Mouse (Mus musculus) erythroblast, embryonic 14.5 days (primary cell): ENCODE measurements around the gene Sh3pxd2a. TPM values are rescaled to one million over a fixed set of nuclear protein-coding genes. Genes with fewer than 3 reads are reported as not detected.

Source experiments
- H3K27me3 ChIP-seq: 2 replicates; pipeline ENCODE4 v1.6.1; 2012; ENCODE audit warnings: inconsistent platforms; ENCODE audit not compliant: control insufficient read depth
- H3K36me3 ChIP-seq: 2 replicates; pipeline ENCODE4 v1.6.1; 2012; ENCODE audit warnings: mild to moderate bottlenecking, inconsistent platforms; ENCODE audit not compliant: control insufficient read depth
- H3K4me1 ChIP-seq: 2 replicates; pipeline ENCODE4 v1.6.1; 2012; ENCODE audit warnings: inconsistent platforms; ENCODE audit not compliant: control insufficient read depth
- H3K4me3 ChIP-seq: replicated peaks from 2 replicates; pipeline ENCODE3; 2012; ENCODE audit warnings: moderate library complexity, mild to moderate bottlenecking, inconsistent platforms
- H3K9me3 ChIP-seq: 2 replicates; pipeline ENCODE4 v1.6.1; 2012; ENCODE audit warnings: low read length, inconsistent platforms, mixed read lengths; ENCODE audit not compliant: control insufficient read depth
- GATA1 ChIP-seq: IDR thresholded peaks from 2 replicates; pipeline ENCODE4 v1.6.1; 2012; ENCODE audit warnings: low read length, inconsistent platforms, mixed read lengths
- TAL1 ChIP-seq: IDR thresholded peaks from 3 replicates; pipeline ENCODE4 v1.6.1; 2012; ENCODE audit warnings: low read length, inconsistent platforms, mixed read lengths
- polyA plus RNA-seq: library from polyadenylated mRNA; stranded (reverse); fragments of >175 nt; gene quantifications from 2 replicates; pipeline ENCODE4 v1.2.3, GENCODE M21; 2012

Sh3pxd2a gene
- polyA plus RNA-seq, 1 experiment, result 0.10 TPM

DNA sequence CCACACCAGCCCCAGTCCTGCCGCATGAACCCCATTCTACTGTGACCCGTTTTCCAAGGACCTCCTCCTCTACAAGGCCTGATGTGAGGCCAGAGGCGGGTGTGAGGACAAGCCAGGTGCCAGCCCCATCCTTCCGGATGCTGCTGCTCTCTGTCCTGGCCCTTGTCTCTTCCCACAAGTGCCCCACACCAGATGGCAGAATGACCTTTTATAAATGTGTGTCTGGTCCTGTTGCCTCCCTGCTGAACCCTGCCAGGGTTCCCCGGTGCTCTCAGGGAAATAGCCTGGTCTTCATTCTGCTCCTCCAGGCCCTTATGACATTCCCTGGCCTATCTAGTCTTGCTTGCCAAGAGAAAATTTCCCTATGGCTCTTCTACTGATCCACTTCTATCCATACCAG, 238.4 kb downstream of the Sh3pxd2a start:
- Histone ChIP-seq H3K4me1 (no peaks in the 10 kb centered on the region), H3K27me3 (no peaks in the 10 kb centered on the region), H3K36me3 (no peaks in the 10 kb centered on the region), H3K4me3 (no peak overlapping the region), H3K9me3 (no peaks in the 10 kb centered on the region)
- TF ChIP-seq GATA1 (no peak), TAL1 (no peak)

DNA sequence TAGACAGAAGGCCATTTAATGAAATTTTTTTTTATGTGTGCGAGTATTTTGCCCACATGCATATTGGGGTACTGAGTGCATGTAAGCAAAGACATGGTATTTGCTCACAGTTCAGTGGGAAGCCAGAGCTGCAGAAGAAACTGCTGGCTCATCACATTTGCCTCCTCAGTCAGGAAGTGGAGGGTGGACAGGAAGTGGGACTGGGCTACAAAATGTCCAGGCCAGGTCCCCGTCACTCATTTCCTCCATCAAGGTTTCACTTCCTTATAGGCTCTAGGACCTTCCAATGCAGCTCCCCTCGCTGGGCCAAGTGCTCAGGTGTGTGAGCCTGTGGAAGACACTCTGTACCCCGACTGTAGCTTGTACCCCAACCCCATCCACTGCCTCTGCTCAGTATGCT, 239.5 kb downstream of the Sh3pxd2a start:
- Histone ChIP-seq H3K9me3 (no peaks in the 10 kb centered on the region), H3K4me1 (peaks cover 6% of the 10 kb centered on the region), H3K4me3 (no peak overlapping the region), H3K36me3 (no peaks in the 10 kb centered on the region), H3K27me3 (no peaks in the 10 kb centered on the region)
- no peak for TF ChIP-seq TAL1
- TF ChIP-seq GATA1, result no peak

GRCm38 (mm10) chr19:47222841-47223557, 241.2 kb downstream of the Sh3pxd2a start:
- H3K36me3 ChIP-seq, result no peaks in the 10 kb centered on the region
- no peaks in the 10 kb centered on the region for H3K27me3 ChIP-seq
- TF ChIP-seq TAL1 (no peak), GATA1 (no peak)
- H3K4me1 ChIP-seq, result peaks cover 16% of the 10 kb centered on the region
- no peaks in the 10 kb centered on the region for H3K9me3 ChIP-seq
- no peak overlapping the region for H3K4me3 ChIP-seq

GRCm38 (mm10) chr19:47222154-47222840, 241.9 kb downstream of the Sh3pxd2a start:
- H3K4me1 ChIP-seq, result peaks cover 16% of the 10 kb centered on the region
- TF ChIP-seq GATA1 (no peak), TAL1 (no peak)
- H3K4me3 ChIP-seq, result no peak overlapping the region
- H3K36me3 ChIP-seq, result no peaks in the 10 kb centered on the region
- H3K9me3 ChIP-seq, result no peaks in the 10 kb centered on the region
- no peaks in the 10 kb centered on the region for H3K27me3 ChIP-seq

- Histone ChIP-seq H3K27me3 (no peaks in the 10 kb centered on the region), H3K9me3 (no peaks in the 10 kb centered on the region), H3K4me3 (no peak overlapping the region), H3K36me3 (no peaks in the 10 kb centered on the region), H3K4me1 (peaks cover 16% of the 10 kb centered on the region)
- TF ChIP-seq GATA1 (no peak), TAL1 (no peak)
These were observed 242.6 kb downstream of the Sh3pxd2a start for GRCm38 (mm10) chr19:47221500-47222153.

DNA sequence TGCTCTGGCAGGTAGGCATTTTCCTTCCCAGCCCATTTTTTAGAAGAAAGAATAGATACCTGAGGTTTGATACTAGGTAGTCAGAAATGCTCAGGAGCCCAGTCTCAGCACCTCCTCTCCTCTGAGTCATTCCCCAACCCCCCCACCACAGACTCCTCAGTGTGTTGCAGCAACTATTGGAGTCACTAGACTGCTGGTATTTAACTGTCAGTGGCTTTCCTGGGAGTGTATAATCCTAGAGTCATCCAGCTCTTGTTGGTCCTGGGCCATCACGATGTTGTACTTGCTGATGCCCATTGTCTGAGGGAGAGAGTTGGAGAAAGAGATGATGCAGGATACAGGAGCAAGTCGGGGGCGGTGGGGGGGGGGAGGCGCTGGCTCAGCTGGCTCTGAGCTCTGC, 243.2 kb downstream of the Sh3pxd2a start:
- no peak for TF ChIP-seq GATA1
- TF ChIP-seq TAL1, result no peak
- peaks cover 16% of the 10 kb centered on the region for H3K4me1 ChIP-seq
- H3K9me3 ChIP-seq, result no peaks in the 10 kb centered on the region
- H3K36me3 ChIP-seq, result no peaks in the 10 kb centered on the region
- no peaks in the 10 kb centered on the region for H3K27me3 ChIP-seq
- no peak overlapping the region for H3K4me3 ChIP-seq

DNA sequence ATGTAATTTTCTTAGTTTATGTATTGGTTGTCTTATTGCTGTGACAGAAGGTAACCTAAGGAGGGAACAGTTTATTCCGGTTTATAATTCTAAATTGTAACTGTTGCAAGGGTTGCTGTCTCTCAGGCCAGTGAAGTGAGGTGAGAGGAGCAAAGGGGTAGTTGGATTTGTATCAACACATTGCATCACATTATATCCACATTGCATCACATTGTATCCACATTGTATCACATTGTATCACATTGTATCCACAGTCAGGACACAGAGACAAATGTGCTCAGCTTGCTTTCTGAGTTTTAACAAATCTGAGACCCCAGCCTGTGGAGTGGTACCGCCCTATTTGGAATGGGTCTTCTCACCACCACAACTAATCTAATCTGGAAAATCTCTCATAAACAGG, 244.0 kb downstream of the Sh3pxd2a start:
- H3K27me3 ChIP-seq, result no peaks in the 10 kb centered on the region
- H3K4me1 ChIP-seq, result peaks cover 16% of the 10 kb centered on the region
- no peaks in the 10 kb centered on the region for H3K9me3 ChIP-seq
- no peak overlapping the region for H3K4me3 ChIP-seq
- H3K36me3 ChIP-seq, result no peaks in the 10 kb centered on the region
- no peak for TF ChIP-seq GATA1
- TF ChIP-seq TAL1, result no peak

DNA sequence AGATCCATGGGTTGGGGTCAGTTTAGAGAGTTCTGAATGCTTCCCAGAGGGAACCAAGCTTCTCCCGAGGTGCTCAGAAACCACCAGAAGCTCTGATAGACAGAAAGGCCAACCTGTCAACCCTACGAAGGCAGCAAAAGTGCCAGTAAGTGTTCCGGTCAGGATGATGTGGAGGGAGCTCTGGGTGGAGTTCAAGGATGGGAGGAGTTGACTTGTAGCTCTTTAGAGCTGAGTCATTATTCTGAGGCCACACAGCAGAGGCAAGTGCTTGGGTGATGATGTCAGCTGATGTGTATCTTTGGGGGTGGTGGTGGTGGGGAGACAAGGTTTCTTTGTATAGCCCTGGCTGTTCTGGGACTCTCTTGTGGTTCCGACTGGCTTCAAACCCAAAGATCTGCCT, 244.6 kb downstream of the Sh3pxd2a start:
- Histone ChIP-seq H3K4me3 (no peak overlapping the region), H3K4me1 (peaks cover 16% of the 10 kb centered on the region), H3K27me3 (no peaks in the 10 kb centered on the region), H3K36me3 (no peaks in the 10 kb centered on the region), H3K9me3 (no peaks in the 10 kb centered on the region)
- TF ChIP-seq GATA1, result no peak
- TF ChIP-seq TAL1, result no peak

GRCm38 (mm10) chr19:47216766-47217165, 247.4 kb downstream of the Sh3pxd2a start:
- H3K36me3 ChIP-seq, result no peaks in the 10 kb centered on the region
- H3K4me1 ChIP-seq, result peaks cover 16% of the 10 kb centered on the region
- no peaks in the 10 kb centered on the region for H3K9me3 ChIP-seq
- H3K27me3 ChIP-seq, result no peaks in the 10 kb centered on the region
- no peak for TF ChIP-seq GATA1
- H3K4me3 ChIP-seq, result no peak overlapping the region

- no peaks in the 10 kb centered on the region for H3K9me3 ChIP-seq
- H3K27me3 ChIP-seq, result no peaks in the 10 kb centered on the region
- H3K4me1 ChIP-seq, result no peaks in the 10 kb centered on the region
- no peak overlapping the region for H3K4me3 ChIP-seq
- no peak for TF ChIP-seq GATA1
- no peak for TF ChIP-seq TAL1
- no peaks in the 10 kb centered on the region for H3K36me3 ChIP-seq
These were observed 250.7 kb downstream of the Sh3pxd2a start for GRCm38 (mm10) chr19:47213470-47213869.
